Mouse (Mus musculus) midbrain, embryonic 16.5 days (tissue): ENCODE data around the gene Pip4k2b. TPM values are rescaled to one million over a fixed set of nuclear protein-coding genes. Genes with fewer than 3 reads are reported as not detected.

Experiments used
- microRNA-seq: library from miRNA; unstranded; fragments of <30 nt; microRNA quantifications from one replicate; pipeline ENCODE4, GENCODE M21; 2017
- polyA plus RNA-seq: library from polyadenylated mRNA; unstranded; fragments of >200 nt; fragmentation: Nextera tagmentation; extraction: Ambion mirVana; gene quantifications from 2 replicates; pipeline ENCODE4 v1.2.1, GENCODE M21; 2015

The Pip4k2b gene
- polyA plus RNA-seq, 1 experiment from 2014 or later: 5.1 TPM

Small RNA genes within 50 kb of the gene (microRNA-seq; reads per million reads assigned to microRNA genes)
- not detected for gene Mir6927
- gene Mir8102: not detected

Other genes with a start within 250 kb of the Pip4k2b start
- gene 4933428G20Rik, start 244.4 kb downstream of the Pip4k2b start, polyA plus RNA-seq: 1.2 and 1.3 TPM in 2 replicates
- gene Srcin1, start 168.5 kb downstream of the Pip4k2b start, polyA plus RNA-seq: 9.2 and 10.4 TPM in 2 replicates
- 1.2 and 1.3 TPM in 2 replicates for gene Epop, start 115.0 kb downstream of the Pip4k2b start, polyA plus RNA-seq
- 3.3 and 3.5 TPM in 2 replicates for gene Mllt6, start 81.3 kb downstream of the Pip4k2b start, polyA plus RNA-seq
- 24.4 and 29.8 TPM in 2 replicates for gene Cisd3, start 58.9 kb downstream of the Pip4k2b start, polyA plus RNA-seq
- gene Pcgf2, start 44.2 kb downstream of the Pip4k2b start, polyA plus RNA-seq: 18.2 and 19.1 TPM in 2 replicates
- 387 and 401 TPM in 2 replicates for gene Psmb3, start 41.3 kb downstream of the Pip4k2b start, polyA plus RNA-seq
- 15.9 and 17.2 TPM in 2 replicates for gene Cwc25, start 21.9 kb upstream of the Pip4k2b start, polyA plus RNA-seq
- gene 1700001P01Rik, start 31.2 kb upstream of the Pip4k2b start, polyA plus RNA-seq: 0.74 TPM in 1 of 2 replicates, not detected in the other
- 267 and 286 TPM in 2 replicates for gene Rpl23, start 37.7 kb upstream of the Pip4k2b start, polyA plus RNA-seq
- gene Lasp1, start 54.3 kb upstream of the Pip4k2b start, polyA plus RNA-seq: 194 and 202 TPM in 2 replicates
- 36.7 and 43.8 TPM in 2 replicates for gene B230217C12Rik, start 96.1 kb upstream of the Pip4k2b start, polyA plus RNA-seq
- 0.56 and 0.78 TPM in 2 replicates for gene Fbxo47, start 139.4 kb upstream of the Pip4k2b start, polyA plus RNA-seq
- gene Plxdc1, start 241.7 kb upstream of the Pip4k2b start, polyA plus RNA-seq: 2.7 and 3.1 TPM in 2 replicates